In the genomic region with DNA sequence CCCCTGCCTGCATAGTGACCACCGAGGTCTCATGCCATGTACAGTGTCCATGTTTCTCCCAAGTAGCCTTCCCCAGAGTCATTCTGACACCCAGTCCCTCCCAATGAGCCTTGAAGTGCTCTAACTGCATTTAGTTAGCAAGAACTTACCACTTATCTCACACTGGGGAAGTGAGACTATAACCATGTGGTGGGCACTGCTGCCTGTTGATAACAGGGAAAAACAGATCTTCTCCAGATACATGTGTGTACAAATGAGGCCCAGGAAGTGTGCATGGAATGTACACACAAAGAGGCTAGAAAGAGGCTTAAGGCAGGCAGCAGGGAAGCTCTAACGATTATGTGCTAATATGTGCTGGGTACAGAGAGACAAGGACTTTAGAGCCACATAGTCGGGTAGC, we compare ENCODE assay signal across 1 mouse cellular context.
A peak's percentile ranks its signal among the peaks of the same experiment; 100 is the strongest.
TF ChIP-seq lines count a peak whose summit lies in the region.

No protein-coding gene starts in this region.

TF ChIP-seq in MEL, 35 proteins besides CTCF, POLR2A, EP300 and RAD21 (continued from another document):
- TF ChIP-seq GABPA (IDR thresholded peaks at IDR 0.05; ENCODE audit: low read depth, low read length) (no peak), USF2 (IDR thresholded peaks at IDR 0.05; ENCODE audit: borderline replicate concordance in 1 of 2, insufficient read depth in 1 of 2, low read depth in 1 of 2, low read length in 2 of 2) (no peak), RCOR1 (IDR thresholded peaks at IDR 0.05; ENCODE audit: low read depth, low read length) (peak; percentile 77)
